ENCODE assay signal across 15 mouse cellular contexts in the genomic region with DNA sequence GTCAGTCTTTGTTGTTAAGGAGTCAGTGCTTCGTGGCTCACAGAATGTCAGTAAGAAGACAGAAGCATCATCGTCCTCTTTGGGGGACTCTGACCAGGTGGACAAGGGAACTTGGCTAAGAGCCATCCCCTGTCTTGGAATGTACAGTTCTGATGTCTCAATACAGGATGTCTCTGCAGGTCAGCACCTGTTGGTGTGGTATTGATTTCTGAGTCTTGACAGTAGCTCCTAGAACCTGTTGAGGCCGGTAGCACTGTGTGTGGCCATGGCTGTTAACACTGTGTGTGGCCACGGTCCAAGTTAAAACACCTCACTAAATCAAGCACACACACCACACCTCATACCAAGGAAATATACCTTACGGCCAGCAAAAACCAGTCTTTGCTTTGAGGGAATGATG.
"Had no signal": no experiment of that assay in that cellular context is flagged by ENCODE, and none has a peak within 500 bp of the region (broad histone marks: within the 10 kb centered on the region; RNA-seq: fewer than 3 reads in every experiment).

No protein-coding gene starts in this region.

- H3K4me3 ChIP-seq: layer of hippocampus, adult 2 months; liver, embryonic 13.5 days; megakaryocyte, embryonic 14.5 days; midbrain, embryonic 13.5 days; stomach, embryonic 15.5 days had no signal

- H3K27me3 ChIP-seq: liver, embryonic 13.5 days; megakaryocyte, embryonic 14.5 days; midbrain, embryonic 13.5 days; stomach, embryonic 15.5 days had no signal

- DNase-seq: kidney, adult 11 months; kidney, postnatal 10 days; kidney, postnatal 4 days; liver; liver, embryonic 13.5 days; liver, postnatal 0 days; lung, postnatal 14 days; right cerebral cortex, postnatal 14 days; thymus, adult 2 months; thymus, postnatal 25 days had no signal

- ATAC-seq: liver, postnatal 0 days; midbrain, embryonic 13.5 days had no signal

- H3K4me1 ChIP-seq: liver, embryonic 13.5 days; midbrain, embryonic 13.5 days; stomach, embryonic 15.5 days had no signal

- H3K4me2 ChIP-seq: liver, embryonic 13.5 days; midbrain, embryonic 13.5 days; stomach, embryonic 15.5 days had no signal

- H3K9me3 ChIP-seq: liver, embryonic 13.5 days; megakaryocyte, embryonic 14.5 days; midbrain, embryonic 13.5 days; stomach, embryonic 15.5 days had no signal

- H3K27ac ChIP-seq: layer of hippocampus, adult 2 months; liver, embryonic 13.5 days; macrophage; midbrain, embryonic 13.5 days; stomach, embryonic 15.5 days had no signal

- H3K9ac ChIP-seq: liver, embryonic 13.5 days; liver, postnatal 0 days; midbrain, embryonic 13.5 days; stomach, embryonic 15.5 days had no signal
